23 mouse cellular contexts compared by ENCODE assay signal in the genomic region with DNA sequence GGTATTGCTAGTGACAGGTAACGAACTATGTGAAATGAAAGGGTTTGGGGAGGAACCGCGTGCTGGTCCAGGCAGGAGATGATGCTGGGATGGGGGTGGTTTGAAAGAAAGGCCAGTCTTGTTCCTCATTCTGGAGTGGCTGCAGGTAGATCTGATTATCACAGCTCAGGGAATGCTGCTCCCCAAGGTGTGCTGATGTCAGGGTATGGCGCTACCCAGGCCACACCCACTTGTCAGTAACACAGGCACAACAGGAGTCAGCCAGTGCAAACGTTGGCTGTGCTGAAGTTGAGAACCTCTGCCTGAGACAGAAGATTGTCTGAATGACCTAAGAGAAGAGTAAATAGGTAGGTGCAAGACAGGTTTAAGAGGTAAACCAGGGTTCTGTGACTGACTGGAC.
"Had no signal": no experiment of that assay in that cellular context is flagged by ENCODE, and none has a peak within 500 bp of the region (broad histone marks: within the 10 kb centered on the region; RNA-seq: fewer than 3 reads in every experiment).

No protein-coding gene starts in this region.

- H3K36me3 ChIP-seq: limb, embryonic 15.5 days; lung, embryonic 15.5 days; neural tube, embryonic 12.5 days; neural tube, embryonic 15.5 days had no signal

- H3K9me3 ChIP-seq: limb, embryonic 12.5 days; limb, embryonic 15.5 days; lung, embryonic 15.5 days; neural tube, embryonic 12.5 days; neural tube, embryonic 15.5 days had no signal

- H3K4me3 ChIP-seq: left cerebral cortex, adult 2 months; limb, embryonic 12.5 days; limb, embryonic 15.5 days; neural tube, embryonic 12.5 days; neural tube, embryonic 15.5 days had no signal

- H3K4me2 ChIP-seq: limb, embryonic 15.5 days; liver, embryonic 11.5 days; midbrain, embryonic 11.5 days; neural tube, embryonic 12.5 days; neural tube, embryonic 15.5 days had no signal

- H3K27me3 ChIP-seq: limb, embryonic 12.5 days; limb, embryonic 15.5 days; lung, embryonic 15.5 days; neural tube, embryonic 12.5 days had no signal

- H3K27ac ChIP-seq: kidney, postnatal 0 days; left cerebral cortex, adult 2 months; limb, embryonic 12.5 days; limb, embryonic 15.5 days; liver, embryonic 14.5 days; neural tube, embryonic 12.5 days; neural tube, embryonic 15.5 days had no signal

- H3K9ac ChIP-seq: limb, embryonic 12.5 days; limb, embryonic 15.5 days; liver, embryonic 14.5 days; liver, postnatal 0 days; lung, embryonic 15.5 days; neural tube, embryonic 12.5 days; neural tube, embryonic 15.5 days had no signal

- ATAC-seq: liver, postnatal 0 days had no signal

- DNase-seq: kidney, adult 18-20 months; kidney, postnatal 25 days; layer of hippocampus, postnatal 36 days; left cerebral cortex, postnatal 4 days; liver, postnatal 0 days; lung, postnatal 10 days; lung, postnatal 36 days; midbrain, embryonic 14.5 days; right cerebral cortex, adult 18-20 months; right cerebral cortex, postnatal 14 days; right cerebral cortex, postnatal 4 days; thymus, adult 18-20 months; thymus, postnatal 4 days had no signal
